18 mouse cellular contexts compared by ENCODE assay signal in the genomic region with DNA sequence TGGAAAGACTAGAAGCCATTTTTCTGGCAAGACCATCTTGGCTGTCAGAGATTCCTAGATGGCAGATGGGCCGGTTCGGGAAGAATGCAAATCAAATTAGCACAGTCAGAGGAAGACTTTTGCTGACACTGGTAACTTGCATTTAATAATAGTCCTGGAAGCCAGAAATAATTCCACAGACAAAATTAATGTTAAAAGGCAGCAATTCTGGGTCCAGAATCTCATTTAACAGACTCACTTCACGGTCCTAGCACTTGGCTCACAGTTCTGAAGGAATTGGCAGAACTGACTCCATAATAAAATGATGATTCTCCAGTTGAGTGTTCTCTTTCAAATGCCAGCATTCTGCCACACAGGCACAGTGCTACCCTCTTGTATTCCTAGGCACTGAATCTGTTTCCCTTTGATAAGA.
DNase-seq lines count a peak whose midpoint lies in the region; ATAC-seq lines count a peak whose summit lies in the region.
"Had no signal": no experiment of that assay in that cellular context is flagged by ENCODE, and none has a peak within 500 bp of the region (broad histone marks: within the 10 kb centered on the region; RNA-seq: fewer than 3 reads in every experiment).

No protein-coding gene starts in this region.

- H3K9me3 ChIP-seq in hindbrain, embryonic 16.5 days (ENCODE audit: control insufficient read depth, low read length) = no peaks in the 10 kb centered on the region
- no peaks in the 10 kb centered on the region for H3K9me3 ChIP-seq in hindbrain, embryonic 13.5 days
- H3K9me3 ChIP-seq: lung, embryonic 15.5 days; stomach, embryonic 15.5 days had no signal

- DNase-seq in cerebellum, adult 9-10 months = peak; percentile 0
- DNase-seq in cerebellum, postnatal 36 days = no peak
- peak; percentile 76 for DNase-seq in Muller cell, postnatal 12 days (ENCODE audit: inconsistent ontology term)
- DNase-seq in layer of hippocampus, adult 8-10 months (ENCODE audit: low spot score in 2 of 2) = peak; percentile 9 to 16
- DNase-seq in kidney, postnatal 10 days = no peak
- DNase-seq: adrenal gland, postnatal 10 days; heart, postnatal 4 days; kidney, adult 9 months; kidney, postnatal 4 days; right cerebral cortex, postnatal 14 days had no signal

- H3K9ac ChIP-seq in hindbrain, embryonic 16.5 days (ENCODE audit: low read depth, low read length) = no peak overlapping the region
- H3K9ac ChIP-seq in hindbrain, embryonic 13.5 days = no peak overlapping the region
- H3K9ac ChIP-seq: lung, embryonic 15.5 days; stomach, embryonic 15.5 days had no signal

- H3K27me3 ChIP-seq in hindbrain, embryonic 16.5 days (replicated peaks; ENCODE audit: control insufficient read depth, insufficient read depth, low read length) = no peaks in the 10 kb centered on the region
- no peaks in the 10 kb centered on the region for H3K27me3 ChIP-seq in hindbrain, embryonic 13.5 days
- H3K27me3 ChIP-seq: lung, embryonic 15.5 days; stomach, embryonic 15.5 days had no signal

- no peak overlapping the region for H3K27ac ChIP-seq in hindbrain, embryonic 16.5 days (ENCODE audit: low read depth, low read length)
- H3K27ac ChIP-seq in hindbrain, embryonic 13.5 days = no peak overlapping the region
- H3K27ac ChIP-seq: lung, embryonic 15.5 days; macrophage; stomach, embryonic 15.5 days had no signal

- H3K4me2 ChIP-seq in hindbrain, embryonic 16.5 days (ENCODE audit: low read length) = no peak overlapping the region
- H3K4me2 ChIP-seq in hindbrain, embryonic 13.5 days = no peak overlapping the region
- H3K4me2 ChIP-seq: heart, embryonic 11.5 days; lung, embryonic 15.5 days; stomach, embryonic 15.5 days had no signal

- no peaks in the 10 kb centered on the region for H3K36me3 ChIP-seq in hindbrain, embryonic 16.5 days (ENCODE audit: control insufficient read depth, insufficient read depth, low read length)
- no peaks in the 10 kb centered on the region for H3K36me3 ChIP-seq in hindbrain, embryonic 13.5 days
- H3K36me3 ChIP-seq: lung, embryonic 15.5 days; stomach, embryonic 15.5 days had no signal

- WGBS in hindbrain, embryonic 16.5 days = 46% methylated on average over 3 of the region's 3 CpGs
- 62% methylated on average over 3 of the region's 3 CpGs for WGBS in hindbrain, embryonic 13.5 days

- ATAC-seq in hindbrain, embryonic 16.5 days = peak; percentile 74
- ATAC-seq in hindbrain, embryonic 13.5 days (ENCODE audit: low FRiP score) = no peak
- no peak for ATAC-seq in erythroblast, adult 5-6 weeks (replicated peaks; ENCODE audit: low FRiP score, poor library complexity, severe bottlenecking)
- ATAC-seq: inflammation-experienced regulatory T-cells, adult 6 months had no signal

- no peaks in the 10 kb centered on the region for H3K4me1 ChIP-seq in hindbrain, embryonic 16.5 days (ENCODE audit: control insufficient read depth, insufficient read depth, low read depth, low read length)
- H3K4me1 ChIP-seq in hindbrain, embryonic 13.5 days (replicated peaks) = no peaks in the 10 kb centered on the region
- H3K4me1 ChIP-seq: lung, embryonic 15.5 days; stomach, embryonic 15.5 days had no signal

- no peak overlapping the region for H3K4me3 ChIP-seq in hindbrain, embryonic 16.5 days (ENCODE audit: low read length)
- no peak overlapping the region for H3K4me3 ChIP-seq in hindbrain, embryonic 13.5 days
- H3K4me3 ChIP-seq: lung, embryonic 15.5 days; stomach, embryonic 15.5 days had no signal

Comparison
In these comparisons a context has a peak if more than half of its experiments do, and no peak if none do; other contexts are left out.
1. DNase-seq: peak in cerebellum, adult 9-10 months (single experiment), Muller cell, postnatal 12 days (single experiment) and layer of hippocampus, adult 8-10 months (2 of 2); none in cerebellum, postnatal 36 days (0 of 2) and kidney, postnatal 10 days (single experiment).